ENCODE assay signal across 10 mouse cellular contexts in genomic region chr13:29161436-29161835, GRCm38 (mm10).
"Had no signal": no experiment of that assay in that cellular context is flagged by ENCODE, and none has a peak within 500 bp of the region (broad histone marks: within the 10 kb centered on the region; RNA-seq: fewer than 3 reads in every experiment).

No protein-coding gene starts in this region.

- H3K27ac ChIP-seq: intestine, embryonic 15.5 days; limb, embryonic 12.5 days; liver, embryonic 14.5 days; midbrain, embryonic 13.5 days had no signal

- DNase-seq: kidney, adult 8-10 months; kidney, postnatal 25 days; layer of hippocampus, adult 9-11 months; layer of hippocampus, postnatal 36 days; lung, adult 18-20 months; right cerebral cortex, postnatal 25 days had no signal

- H3K4me3 ChIP-seq: intestine, embryonic 15.5 days; limb, embryonic 12.5 days; midbrain, embryonic 13.5 days had no signal
